Mouse (Mus musculus) brain, embryonic 14.5 days (tissue): ENCODE measurements around the gene Mbip.

Experiments used
- CTCF ChIP-seq: fragments of 200-500 bp; IDR thresholded peaks from 2 replicates; pipeline ENCODE4 v1.5.1; 2012; ENCODE audit warnings: inconsistent platforms, mild to moderate bottlenecking, moderate library complexity, borderline replicate concordance; ENCODE audit not compliant: insufficient read depth, insufficient read length; ENCODE audit errors: extremely low read depth
- POLR2A ChIP-seq: fragments of 200-500 bp; IDR thresholded peaks from 2 replicates; pipeline ENCODE4 v1.6.1; 2012; ENCODE audit warnings: mild to moderate bottlenecking, inconsistent platforms, borderline replicate concordance; ENCODE audit not compliant: poor library complexity, insufficient read depth, insufficient read length, severe bottlenecking; ENCODE audit errors: extremely low read depth

DNA sequence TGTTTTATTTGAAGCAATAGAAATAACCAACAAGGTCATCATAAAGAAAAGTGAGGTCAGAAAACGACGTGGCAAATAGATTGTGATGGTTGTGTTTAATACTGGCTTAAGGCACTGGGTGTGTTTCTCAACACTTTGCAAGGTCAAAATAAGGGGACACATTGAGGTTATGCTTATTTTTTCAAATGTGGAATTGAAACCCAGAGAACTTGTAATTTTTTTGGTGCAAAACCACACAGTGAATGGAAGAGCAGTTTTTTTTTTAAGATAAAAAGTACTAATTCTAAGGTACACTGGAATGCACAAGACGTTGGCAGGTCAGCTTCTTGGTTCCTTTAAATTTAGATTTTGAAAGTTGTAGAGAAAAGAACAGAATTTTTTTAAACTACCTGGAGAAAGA lies 50.5 kb downstream of the Mbip start:
- no peak for TF ChIP-seq CTCF
- no peak for TF ChIP-seq POLR2A
